Mouse (Mus musculus): Measurements from ENCODE around the gene H3f3a.
"Not testable (repeated sequence)": the region's sequence is repeated elsewhere in the genome, so short reads cannot be mapped to it uniquely, and the experiment has no call there.

Gene H3f3a

DNA sequence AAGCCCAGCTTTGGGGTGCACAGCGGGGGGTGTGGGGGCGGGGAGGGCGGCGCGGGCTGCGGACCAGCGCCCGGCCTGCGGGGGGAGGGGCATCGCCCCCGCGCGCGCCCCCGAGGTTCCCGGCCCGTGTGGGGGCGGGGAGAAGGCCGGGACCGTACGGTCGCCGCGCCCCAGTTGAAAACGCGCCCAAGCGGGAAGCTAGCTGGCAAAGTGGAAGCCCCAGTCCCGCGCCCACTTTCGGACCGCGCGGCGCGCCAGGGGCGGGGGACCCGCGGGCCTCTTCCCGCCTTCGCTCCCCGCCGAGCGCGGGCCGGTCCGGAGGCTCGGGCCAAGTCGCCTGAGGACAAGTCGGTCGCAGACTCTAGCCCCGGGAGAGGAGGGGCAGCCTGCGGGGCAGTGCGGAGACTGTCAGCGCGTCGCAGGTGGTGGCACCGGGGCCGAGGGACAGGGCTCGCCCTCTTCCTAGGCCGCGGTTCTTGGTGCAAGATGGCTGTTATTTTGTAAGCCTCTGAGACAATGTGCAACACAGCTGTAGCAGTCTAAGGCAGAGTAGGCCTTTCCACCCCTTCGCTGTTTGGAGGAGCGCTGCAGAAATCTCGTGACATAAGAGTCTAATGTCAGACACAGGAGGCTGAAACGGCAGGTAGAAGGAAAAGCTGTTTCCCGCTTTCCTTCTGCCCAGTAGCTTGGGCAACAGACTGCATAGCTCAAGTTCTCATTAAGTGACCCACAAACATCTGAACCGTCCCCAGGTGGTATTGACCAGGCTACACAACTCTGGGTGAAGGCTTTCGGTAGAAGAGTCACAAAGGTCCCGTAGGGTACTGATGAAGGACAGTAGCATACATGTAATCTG is at the start of gene H3f3a:
Gene H3f3a (minus strand): TSS at position 59 of the 856 bp plus-strand sequence.
- DNase-seq (ENCODE audit: extremely low read depth, insufficient read length, low spot score) = peak; percentile 83

DNA sequence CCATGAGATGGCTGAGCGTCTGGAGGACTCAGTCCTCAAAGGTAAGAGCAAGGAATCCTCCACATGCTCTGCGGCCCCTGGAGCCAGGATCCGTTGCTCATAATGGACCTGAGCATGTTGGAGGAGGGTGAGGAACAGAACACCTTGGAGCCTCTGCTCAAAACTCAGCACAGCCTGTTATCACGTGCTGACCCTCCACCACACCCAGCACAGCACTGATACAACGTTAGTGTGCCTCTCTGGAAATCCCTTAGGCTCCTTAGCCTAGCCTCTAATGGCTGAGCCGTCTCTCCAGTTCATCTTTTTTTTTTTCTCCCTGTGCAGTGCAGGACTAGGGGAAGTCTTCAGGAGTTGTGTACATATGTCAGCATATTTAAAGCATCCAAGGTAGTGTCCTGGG is 46.3 kb upstream of the H3f3a start:
- no peak for DNase-seq (ENCODE audit: extremely low read depth, insufficient read length, low spot score)

DNA sequence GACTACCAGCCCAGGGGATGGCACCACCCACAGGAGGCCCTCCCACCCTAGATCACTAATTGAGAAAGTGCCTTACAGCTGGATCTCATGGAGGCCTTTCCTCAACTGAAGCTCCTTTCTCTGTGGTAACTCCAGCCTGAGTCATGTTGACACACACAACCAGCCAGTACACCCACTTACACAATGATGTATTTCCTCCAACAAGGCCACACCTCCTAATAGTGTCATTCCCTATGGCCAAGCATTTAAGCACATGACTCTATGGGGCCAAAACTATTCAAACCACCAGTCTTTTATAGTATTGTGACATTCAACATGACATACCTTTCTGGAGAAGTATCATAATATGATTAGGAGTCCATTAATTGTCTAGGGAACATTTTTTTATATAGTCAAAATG is 45.0 kb upstream of the H3f3a start:
- no peak for DNase-seq (ENCODE audit: extremely low read depth, insufficient read length, low spot score)

DNA sequence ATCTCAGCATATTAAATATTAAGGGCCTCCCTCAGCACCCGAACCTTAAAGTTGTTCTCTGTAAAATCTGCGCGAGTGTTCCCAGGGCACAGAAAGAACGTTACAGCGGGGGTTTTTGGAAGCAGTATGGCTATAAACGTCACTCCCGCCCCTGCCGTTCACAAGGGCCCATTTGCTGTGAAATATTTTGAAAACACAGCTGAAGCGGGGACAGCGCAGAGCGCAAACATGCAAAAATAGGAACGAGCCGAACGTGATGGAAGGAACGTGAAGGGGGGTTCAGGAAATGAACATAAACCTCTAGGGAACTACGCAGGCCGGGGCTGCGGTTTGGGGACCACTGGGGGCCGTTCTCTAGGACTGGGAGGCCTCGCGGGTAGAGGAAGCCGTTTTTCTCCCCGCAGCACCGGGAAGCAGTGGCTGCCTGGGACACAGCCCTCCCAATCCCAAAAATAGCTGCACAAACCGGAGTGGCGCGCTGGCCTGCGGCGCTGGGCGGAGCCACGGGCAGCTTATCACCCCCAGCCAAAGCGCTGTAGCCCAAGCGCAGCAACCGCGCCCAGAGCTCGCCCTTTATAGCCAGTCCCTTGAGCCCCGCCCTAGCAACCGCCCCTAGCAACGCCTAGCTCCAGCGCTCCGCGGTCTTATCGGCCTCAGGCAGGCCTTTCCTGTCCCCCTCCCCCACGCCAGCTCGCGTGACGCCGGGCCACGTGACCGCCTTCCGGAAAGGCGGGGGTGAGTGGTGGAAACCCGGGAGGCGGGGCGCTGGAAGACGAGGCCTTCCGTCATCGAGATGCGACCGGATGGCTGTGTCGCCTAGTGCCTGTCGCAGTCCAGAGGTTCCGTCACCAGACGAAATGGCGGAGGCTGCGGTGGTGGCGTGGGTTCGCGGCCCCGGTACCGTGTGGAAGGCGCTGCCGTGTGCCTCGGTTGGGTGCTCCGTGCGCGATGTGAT is 36.9 kb upstream of the H3f3a start, which contains the start of gene Sde2:
Gene Sde2 (plus strand): TSS at position 812 of the 955 bp plus-strand sequence.
- peak; percentile 100 for DNase-seq (ENCODE audit: extremely low read depth, insufficient read length, low spot score)

DNA sequence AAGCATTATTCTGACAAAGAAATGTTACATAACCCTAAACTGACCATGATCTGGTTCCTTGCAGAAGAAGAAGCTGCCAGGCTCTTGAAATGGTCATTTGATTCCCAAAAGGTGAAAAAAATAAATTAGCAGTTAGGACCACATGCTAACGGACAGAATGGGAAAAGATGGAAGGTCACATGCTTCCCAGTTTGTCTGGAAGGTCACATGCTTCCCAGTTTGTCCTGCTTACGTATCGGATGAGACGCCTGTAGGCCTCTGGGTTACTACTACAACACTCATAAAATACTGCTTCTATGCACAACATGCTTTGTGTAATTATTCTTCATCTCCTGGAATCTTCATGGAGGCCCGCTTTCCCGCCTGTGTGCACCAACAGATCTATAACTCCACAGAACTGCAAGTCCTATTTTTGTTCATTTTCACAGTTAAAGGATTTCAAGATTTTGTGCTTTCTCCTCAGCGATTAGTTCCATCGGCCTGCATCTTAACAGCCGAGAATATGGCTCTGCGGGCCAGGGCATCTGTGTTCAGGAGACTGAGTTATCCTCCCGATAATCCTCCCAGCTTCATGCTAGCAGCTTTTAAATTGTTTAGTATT is 36.1 kb upstream of the H3f3a start:
- DNase-seq (ENCODE audit: extremely low read depth, insufficient read length, low spot score) = peak; percentile 51

DNA sequence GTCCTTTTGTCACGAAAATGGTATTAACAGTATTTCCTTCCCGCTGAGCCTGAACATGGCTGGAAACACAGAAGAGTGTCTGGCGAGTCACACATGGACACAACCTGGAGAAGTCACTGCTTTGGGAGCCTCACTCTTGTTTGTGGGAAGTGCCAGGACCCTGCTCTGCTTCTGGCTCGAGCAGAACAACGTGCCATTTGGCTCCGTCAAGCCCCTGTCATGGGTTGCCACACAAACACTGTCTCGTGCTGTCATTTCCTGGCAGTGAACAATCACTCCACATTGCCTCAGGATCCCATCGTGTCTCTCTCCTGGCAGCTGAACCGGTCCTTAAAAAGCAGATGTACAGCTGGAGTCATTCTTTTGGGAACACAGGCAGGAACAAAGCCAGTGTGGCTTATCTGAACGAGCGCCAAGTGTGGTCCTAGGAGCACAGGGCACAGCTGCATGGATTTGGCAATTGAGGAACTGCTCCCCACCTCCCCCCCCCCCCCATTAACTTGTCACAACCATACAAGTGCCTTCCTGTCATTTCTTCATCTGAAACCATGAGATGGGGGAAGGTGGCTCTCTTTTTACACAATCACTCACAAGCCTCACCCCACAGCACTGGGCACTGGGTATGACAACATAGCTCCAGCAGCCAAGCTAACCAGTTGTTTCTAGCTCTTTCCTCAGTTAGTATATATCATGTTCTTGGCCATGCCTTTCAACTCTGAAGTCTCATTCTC is 34.9 kb upstream of the H3f3a start:
- peak; percentile 76 for DNase-seq (ENCODE audit: extremely low read depth, insufficient read length, low spot score)

- peak; percentile 61 for DNase-seq (ENCODE audit: extremely low read depth, insufficient read length, low spot score)
Measured at GRCm38 (mm10) chr1:180848114-180848510, 34.4 kb upstream of the H3f3a start.

GRCm38 (mm10) chr1:180841561-180842300 is 28.0 kb upstream of the H3f3a start:
- no peak for DNase-seq (ENCODE audit: extremely low read depth, insufficient read length, low spot score)

DNA sequence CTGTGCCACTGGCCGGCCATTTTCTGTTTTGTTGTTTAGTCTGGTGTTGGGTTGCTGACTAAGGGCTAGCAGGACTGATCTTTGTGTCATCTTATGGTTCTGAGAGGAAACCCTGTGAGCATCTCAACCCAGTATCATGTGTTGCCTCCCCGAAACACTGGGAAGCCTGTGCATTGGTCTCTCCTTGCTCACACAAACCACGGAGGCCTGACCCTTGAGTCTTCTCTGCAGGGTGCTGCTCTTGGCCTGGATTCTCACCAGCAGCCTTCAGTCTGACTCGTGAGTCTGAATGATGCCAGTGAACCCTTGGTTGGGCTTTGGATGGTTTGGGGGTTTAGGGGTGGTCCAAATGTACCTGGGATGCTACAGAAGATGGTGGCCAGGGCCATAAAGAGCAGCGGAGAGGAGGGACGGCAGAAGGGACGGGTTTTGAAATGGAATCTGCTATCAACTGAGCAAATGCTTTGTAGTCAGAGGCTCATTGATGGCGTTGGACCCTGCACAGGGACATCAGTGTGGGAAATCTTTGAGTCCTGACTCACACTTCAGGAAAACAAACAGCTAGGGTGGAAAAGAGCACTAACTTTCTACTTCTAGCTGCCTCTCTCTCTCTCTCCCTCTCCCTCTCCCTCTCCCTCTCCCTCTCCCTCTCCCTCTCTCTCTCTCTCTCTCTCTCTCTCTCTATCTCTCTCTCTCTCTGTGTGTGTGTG is 25.6 kb upstream of the H3f3a start:
- DNase-seq (ENCODE audit: extremely low read depth, insufficient read length, low spot score) = no peak

DNA sequence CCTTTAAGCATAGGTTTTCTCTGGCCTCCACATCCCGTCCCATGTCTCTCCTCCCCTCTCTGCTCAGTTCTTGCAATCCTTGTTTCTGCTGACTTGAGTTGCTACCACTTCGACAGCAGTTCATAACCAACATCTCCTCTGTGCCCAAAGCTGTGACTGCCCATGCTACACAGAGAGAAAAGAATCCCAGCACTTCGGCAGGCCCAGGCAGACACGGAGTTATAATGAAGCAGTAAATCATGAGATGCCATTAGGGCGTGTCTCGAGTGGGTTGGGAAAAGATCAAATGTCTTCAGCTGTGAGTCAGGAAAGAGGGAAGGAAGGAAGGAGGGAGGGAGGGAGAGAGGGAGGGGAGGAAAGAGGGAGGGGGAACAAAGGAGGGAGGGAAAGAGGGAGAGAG is 24.3 kb upstream of the H3f3a start:
- peak; percentile 77 for DNase-seq (ENCODE audit: extremely low read depth, insufficient read length, low spot score)

DNA sequence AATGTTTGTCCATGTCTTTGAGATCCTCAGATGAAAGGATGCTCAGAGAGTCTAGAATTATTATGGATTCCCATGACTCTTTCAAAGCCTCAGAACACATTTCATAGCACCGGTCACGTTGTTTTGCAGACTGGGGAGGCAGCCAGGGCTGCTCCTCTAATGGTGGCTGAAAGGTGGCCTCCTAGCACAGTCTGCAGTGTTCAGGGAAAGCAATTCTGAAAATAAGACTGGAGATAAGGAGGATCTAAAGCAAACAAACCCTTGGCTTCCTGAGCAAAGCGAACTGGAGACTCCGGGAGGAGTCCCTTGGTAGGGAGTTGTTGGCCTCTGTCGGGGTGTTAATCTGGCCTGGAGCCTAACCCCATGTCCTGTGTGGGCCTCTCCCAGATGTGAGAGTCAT is 23.4 kb upstream of the H3f3a start:
- no peak for DNase-seq (ENCODE audit: extremely low read depth, insufficient read length, low spot score)

DNA sequence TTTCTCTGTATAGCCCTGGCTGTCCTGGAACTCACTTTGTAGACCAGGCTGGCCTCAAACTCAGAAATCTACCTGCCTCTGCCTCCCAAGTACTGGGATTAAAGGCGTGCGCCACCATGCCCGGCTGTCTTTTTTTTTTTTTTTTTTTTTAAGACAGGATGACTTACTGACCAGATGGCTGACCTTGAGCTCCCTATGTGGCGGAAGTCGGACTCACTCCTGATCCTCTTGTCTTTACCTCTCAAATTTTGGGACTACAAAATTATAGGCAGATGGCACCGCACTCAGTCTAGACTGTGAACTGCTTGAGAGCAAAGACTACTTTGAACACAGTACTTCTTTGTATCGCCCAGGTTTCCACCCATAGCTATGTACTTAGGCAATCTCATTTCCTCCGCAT is 22.7 kb upstream of the H3f3a start:
- not testable (repeated sequence) for DNase-seq (ENCODE audit: extremely low read depth, insufficient read length, low spot score)

DNA sequence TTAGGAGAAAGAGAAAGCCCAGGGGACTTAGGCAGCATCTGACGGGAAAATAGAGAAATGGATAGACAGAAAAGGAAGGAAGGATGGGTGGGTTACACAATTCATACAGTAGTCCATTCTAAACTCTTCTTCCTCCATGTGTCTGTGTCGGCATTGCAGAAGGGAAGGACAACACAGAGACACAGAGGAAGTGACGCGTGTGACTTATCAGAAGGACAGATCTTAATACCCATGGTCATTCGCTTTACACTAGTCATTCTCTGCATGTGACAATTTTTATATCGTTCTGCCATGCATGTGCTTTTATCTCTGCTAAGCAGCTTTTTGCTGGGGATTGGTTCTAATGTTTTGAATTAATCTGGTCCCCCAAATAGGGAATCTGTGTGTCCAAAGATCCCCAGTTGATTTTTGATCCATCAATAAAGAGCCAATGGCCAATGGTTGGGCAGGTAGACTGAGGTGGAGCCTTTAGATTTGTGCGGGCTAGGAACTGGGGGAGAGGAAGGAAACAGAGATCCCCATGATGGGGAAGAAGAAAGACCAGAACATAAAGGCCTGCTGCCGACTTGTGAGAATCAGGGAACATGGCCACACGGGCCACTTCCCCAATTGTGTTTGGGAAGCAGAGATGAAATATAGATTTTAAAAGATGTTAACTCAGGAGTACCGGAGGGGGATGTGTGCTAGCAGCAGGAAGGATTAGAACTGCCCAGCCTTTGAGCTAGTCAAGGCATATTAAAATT is 21.7 kb upstream of the H3f3a start:
- DNase-seq (ENCODE audit: extremely low read depth, insufficient read length, low spot score) = no peak

GRCm38 (mm10) chr1:180830588-180831346 is 17.0 kb upstream of the H3f3a start:
- DNase-seq (ENCODE audit: extremely low read depth, insufficient read length, low spot score) = no peak

DNA sequence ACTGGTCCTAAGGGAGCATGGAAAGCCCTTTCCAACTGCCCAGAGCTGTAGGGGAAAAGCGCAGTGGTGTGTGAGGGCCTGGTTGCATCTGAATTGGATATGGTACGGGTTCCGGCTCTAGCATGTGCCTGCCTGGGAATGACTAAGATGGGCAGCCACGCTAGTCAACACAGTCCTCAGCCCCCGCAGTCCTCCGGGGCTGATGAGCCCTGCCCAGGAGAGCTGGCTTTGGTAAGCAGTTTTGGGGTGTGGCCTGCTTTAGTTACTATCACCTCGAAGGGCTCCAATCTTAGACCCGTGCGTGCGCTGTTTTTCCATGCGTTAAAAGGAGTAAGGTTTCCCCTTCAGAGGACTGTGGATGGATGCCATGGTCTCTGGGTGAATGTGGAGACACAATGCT is 16.4 kb upstream of the H3f3a start:
- no peak for DNase-seq (ENCODE audit: extremely low read depth, insufficient read length, low spot score)

GRCm38 (mm10) chr1:180829775-180830174 is 16.0 kb upstream of the H3f3a start:
- DNase-seq (ENCODE audit: extremely low read depth, insufficient read length, low spot score) = no peak

- DNase-seq (ENCODE audit: extremely low read depth, insufficient read length, low spot score) = no peak
Measured at GRCm38 (mm10) chr1:180826634-180827033, 12.9 kb upstream of the H3f3a start.

DNA sequence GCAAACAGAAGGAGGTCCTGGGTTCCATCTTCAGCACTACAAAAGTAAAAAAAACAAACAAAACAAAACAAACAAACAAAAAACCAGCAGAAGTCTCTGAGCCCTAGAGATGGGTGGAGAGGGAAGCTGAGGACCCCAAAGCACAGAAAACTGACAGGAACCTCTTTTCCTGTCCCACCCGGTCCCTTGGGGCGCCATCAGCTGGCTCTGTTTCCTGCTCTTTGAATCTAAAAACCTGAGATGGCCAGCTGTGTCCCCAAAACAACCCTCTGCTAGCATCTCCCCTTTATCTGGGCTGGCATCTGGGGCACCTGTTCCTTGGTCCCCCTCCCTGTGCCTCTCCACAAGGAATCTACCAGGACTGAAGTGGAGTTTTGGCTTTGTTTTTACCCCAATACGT is 11.0 kb upstream of the H3f3a start:
- no peak for DNase-seq (ENCODE audit: extremely low read depth, insufficient read length, low spot score)

All from 3134 (cell line).